Mouse (Mus musculus) midbrain, embryonic 12.5 days (tissue): ENCODE data around the gene Zfp708. TPM values are rescaled to one million over a fixed set of nuclear protein-coding genes. Genes with fewer than 3 reads are reported as not detected.
"Not testable (repeated sequence)": the region's sequence is repeated elsewhere in the genome, so short reads cannot be mapped to it uniquely, and the experiment has no call there.

ENCODE experiments used
- ATAC-seq: fragments of 200-750 bp; cut with Nextera tagmentation; 2 replicates; pipeline ENCODE4 v1.8.0; 2017; ENCODE audit warnings: low read depth, moderate TSS enrichment, moderate library complexity; ENCODE audit not compliant: low FRiP score
- H3K27ac ChIP-seq: fragments of 300-500 bp; sonication (generic); replicated peaks from 2 replicates; pipeline ENCODE4 v1.5.1; 2016; ENCODE audit warnings: mild to moderate bottlenecking
- H3K27me3 ChIP-seq: fragments of 300-500 bp; sonication (generic); 2 replicates; pipeline ENCODE4 v1.6.1; 2016; ENCODE audit warnings: mild to moderate bottlenecking
- H3K36me3 ChIP-seq: fragments of 300-500 bp; sonication (generic); 2 replicates; pipeline ENCODE4 v1.6.1; 2016
- H3K4me1 ChIP-seq: fragments of 300-500 bp; sonication (generic); 2 replicates; pipeline ENCODE4 v1.6.1; 2016
- H3K4me2 ChIP-seq: fragments of 300-500 bp; sonication (generic); replicated peaks from 2 replicates; pipeline ENCODE4 v1.6.1; 2016; ENCODE audit warnings: mild to moderate bottlenecking, moderate library complexity
- H3K4me3 ChIP-seq: fragments of 300-500 bp; sonication (generic); 2 replicates; pipeline ENCODE4 v1.5.1; 2016; ENCODE audit warnings: mild to moderate bottlenecking
- H3K9ac ChIP-seq: fragments of 300-500 bp; sonication (generic); replicated peaks from 2 replicates; pipeline ENCODE4 v1.6.1; 2016; ENCODE audit warnings: mild to moderate bottlenecking, moderate library complexity
- H3K9me3 ChIP-seq: fragments of 300-500 bp; sonication (generic); 2 replicates; pipeline ENCODE4 v1.6.1; 2016; ENCODE audit warnings: mild to moderate bottlenecking
- WGBS: fragments of 180-500 bp; shearing (Covaris S2); methylation state at CpG from one replicate; pipeline ENCODE4 v1.1.7; 2016; 5-methylcytosine and 5-hydroxymethylcytosine counted together
- polyA plus RNA-seq: library from polyadenylated mRNA; unstranded; fragments of >200 nt; fragmentation: Nextera tagmentation; extraction: Ambion mirVana; gene quantifications from 2 replicates; pipeline ENCODE4 v1.2.1, GENCODE M21; 2016

Zfp708 gene
- 7.7 and 8.6 TPM in 2 replicates for polyA plus RNA-seq

DNA sequence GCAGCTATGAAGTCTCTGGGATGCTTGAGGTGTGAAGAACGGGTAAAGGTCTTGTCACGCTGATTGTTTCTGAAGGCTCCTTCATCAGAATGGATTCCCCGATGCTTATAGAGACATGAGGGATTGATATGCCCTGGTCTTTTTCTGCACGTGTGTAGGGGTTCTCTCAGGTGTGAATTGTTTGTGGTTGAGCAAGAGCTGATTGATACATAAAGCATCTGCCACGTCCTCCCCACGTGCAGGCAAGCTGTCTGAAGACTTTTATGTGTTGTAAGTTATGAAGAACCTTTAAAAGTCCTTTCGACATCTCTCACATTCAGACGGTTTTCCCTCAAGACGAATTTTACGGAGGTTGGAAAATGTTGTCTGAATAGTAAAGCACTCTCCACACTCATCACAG, at the start of gene Zfp708:
Zfp708 (minus strand) TSS at position 101 of the 400 bp plus-strand sequence.
- WGBS = 91% methylated on average over 10 of the region's 10 CpGs
- H3K27ac ChIP-seq = no peak within 1 kb of the TSS
- H3K9ac ChIP-seq = no peak within 1 kb of the TSS
- no peak for ATAC-seq
- H3K4me1 ChIP-seq = no peaks in the 10 kb centered on the region
- H3K4me3 ChIP-seq = no peak within 1 kb of the TSS
- no peak within 1 kb of the TSS for H3K4me2 ChIP-seq
- H3K9me3 ChIP-seq = no peaks in the 10 kb centered on the region
- H3K36me3 ChIP-seq = no peaks in the 10 kb centered on the region
- no peaks in the 10 kb centered on the region for H3K27me3 ChIP-seq

DNA sequence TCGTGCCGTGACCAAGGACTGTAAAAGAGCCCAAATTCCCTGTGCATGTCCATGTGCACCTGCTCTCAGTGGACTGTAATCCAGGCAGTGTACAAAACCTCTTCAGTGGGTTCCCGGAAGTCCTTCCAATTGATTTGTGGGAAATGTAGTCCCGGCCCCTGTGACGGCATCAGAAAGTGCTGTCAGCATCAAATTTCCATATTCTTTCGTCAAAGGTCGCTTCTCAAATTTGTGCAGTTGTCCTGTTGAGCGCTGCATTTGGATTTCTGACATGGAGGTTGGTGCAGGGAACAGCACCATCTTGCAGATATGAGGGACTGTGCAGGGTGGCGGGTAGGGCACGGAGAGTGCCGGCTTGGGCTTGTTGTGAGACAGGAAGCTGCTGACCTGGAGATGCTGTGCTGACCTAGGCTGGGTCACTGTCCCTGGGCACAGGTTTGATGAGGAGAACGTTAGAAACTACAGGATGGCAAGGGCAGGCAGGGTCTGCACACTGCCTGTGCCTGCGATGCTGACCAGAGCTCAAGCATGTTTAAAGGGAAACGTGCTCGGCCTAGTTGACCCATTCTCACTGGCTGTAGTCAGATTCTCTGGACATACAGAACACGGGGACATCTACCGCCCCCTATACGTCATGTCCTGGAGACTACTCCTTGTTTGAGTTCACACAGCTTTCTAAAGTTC, 30.4 kb upstream of the Zfp708 start:
- peak overlapping the region; percentile 62; the same call in 1 of the 2 replicates for H3K27ac ChIP-seq
- no peaks in the 10 kb centered on the region for H3K27me3 ChIP-seq
- under 1% methylated on average over 18 of the region's 18 CpGs for WGBS
- peaks cover 6% of the 10 kb centered on the region for H3K4me1 ChIP-seq
- ATAC-seq = peak; percentile 98
- no peaks in the 10 kb centered on the region for H3K36me3 ChIP-seq
- H3K4me3 ChIP-seq = peak overlapping the region; percentile 70
- H3K4me2 ChIP-seq = peak overlapping the region; percentile 70
- H3K9ac ChIP-seq = peak overlapping the region; percentile 66
- no peaks in the 10 kb centered on the region for H3K9me3 ChIP-seq

DNA sequence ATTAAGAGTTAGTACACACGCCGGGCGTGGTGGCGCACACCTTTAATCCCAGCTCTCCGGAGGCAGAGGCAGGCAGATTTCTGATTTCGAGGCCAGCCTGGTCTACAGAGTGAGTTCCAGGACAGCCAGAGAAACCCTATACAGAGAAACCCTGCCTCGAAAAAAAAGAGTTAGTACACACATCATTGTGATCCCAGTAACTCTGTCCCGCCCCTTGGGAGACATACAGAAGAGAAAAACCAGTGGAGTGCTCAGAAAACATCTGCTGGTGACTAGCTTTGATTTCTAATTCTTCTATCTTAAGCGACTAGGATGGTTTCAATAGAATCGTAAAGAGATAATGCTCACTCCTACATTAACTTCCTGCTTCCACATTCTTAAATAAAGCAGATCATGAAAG, 29.7 kb upstream of the Zfp708 start:
- not testable (repeated sequence) for H3K36me3 ChIP-seq, H3K4me3 ChIP-seq, H3K27ac ChIP-seq, H3K4me1 ChIP-seq, H3K9me3 ChIP-seq, H3K27me3 ChIP-seq, H3K9ac ChIP-seq
- peak; percentile 23 for ATAC-seq
- WGBS = 78% methylated on average over 10 of the region's 10 CpGs
- H3K4me2 ChIP-seq = peak overlapping the region; percentile 70

DNA sequence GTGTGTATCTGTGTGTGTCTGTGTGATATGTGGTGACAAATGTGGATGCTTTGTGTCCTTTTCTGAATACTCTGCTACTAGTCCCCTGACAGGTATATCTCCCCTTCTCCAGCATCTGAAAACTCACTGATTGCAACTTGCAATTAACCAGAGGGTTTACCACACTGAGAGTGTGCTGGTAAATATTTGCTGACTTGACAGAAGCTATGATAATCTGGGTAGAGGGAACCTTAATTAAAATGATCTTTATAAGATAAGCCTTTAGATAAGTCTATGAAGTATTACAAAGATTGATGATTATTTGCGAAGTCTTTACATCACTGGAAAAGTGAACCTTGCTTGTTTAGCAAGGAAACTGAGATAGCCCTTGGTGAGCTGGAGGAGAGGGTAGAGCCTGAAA, 26.7 kb upstream of the Zfp708 start:
- Histone ChIP-seq H3K4me1 (peaks cover 6% of the 10 kb centered on the region), H3K9ac (no peak overlapping the region), H3K36me3 (no peaks in the 10 kb centered on the region), H3K4me3 (no peak overlapping the region), H3K9me3 (no peaks in the 10 kb centered on the region), H3K4me2 (no peak overlapping the region), H3K27me3 (no peaks in the 10 kb centered on the region), H3K27ac (no peak overlapping the region)
- ATAC-seq = no peak
- 95% methylated on average over 1 of the region's 1 CpGs for WGBS

DNA sequence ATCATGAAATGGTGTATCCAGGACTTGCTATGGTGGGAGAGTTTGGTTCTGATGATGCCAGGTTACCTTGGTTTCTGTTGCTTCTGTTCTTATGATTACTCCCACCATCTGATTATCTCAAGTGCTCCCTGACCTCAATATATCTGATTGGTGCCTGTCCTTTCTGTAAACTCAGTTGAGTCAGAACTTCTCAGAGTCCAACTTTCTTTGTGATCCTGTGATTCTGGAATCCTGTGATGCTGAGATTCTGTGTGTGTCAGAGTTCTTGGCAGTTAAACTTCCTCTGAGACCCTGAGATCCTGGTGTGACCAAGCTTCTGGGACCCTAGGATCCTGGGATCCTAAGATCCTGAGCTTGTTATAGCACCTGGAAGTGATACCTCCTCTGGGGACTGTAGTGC, 23.6 kb upstream of the Zfp708 start, which contains the start of gene Zfp759:
Zfp759 (plus strand) TSS at position 301 of the 400 bp plus-strand sequence.
- not testable (repeated sequence) for H3K4me1 ChIP-seq, H3K27me3 ChIP-seq, H3K4me3 ChIP-seq, ATAC-seq, H3K27ac ChIP-seq, H3K9ac ChIP-seq, H3K4me2 ChIP-seq, H3K9me3 ChIP-seq, H3K36me3 ChIP-seq

DNA sequence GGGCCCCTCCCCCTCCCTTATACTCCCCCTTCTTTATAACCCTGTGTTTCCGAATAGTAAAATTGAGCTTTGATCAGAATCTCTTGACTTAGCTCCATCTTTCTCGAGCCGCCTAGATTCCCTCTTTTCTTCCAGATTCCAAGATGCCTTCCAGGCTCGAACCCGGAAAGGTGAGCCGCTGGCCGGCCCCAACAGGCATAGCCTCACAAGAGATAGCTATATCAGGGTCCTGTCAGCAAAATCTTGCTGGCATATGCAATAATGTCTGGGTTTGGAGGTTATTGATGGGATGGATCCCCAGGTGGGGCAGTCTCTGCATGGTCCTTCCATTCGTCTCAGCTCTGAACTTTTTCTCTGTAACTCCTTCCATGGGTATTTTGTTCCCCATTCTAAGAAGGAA, 18.4 kb upstream of the Zfp708 start, which contains the start of gene Rslcan18:
Rslcan18 (minus strand) TSS at position 101 of the 400 bp plus-strand sequence.
- H3K9me3 ChIP-seq, H3K4me1 ChIP-seq, H3K4me2 ChIP-seq, H3K4me3 ChIP-seq, H3K27ac ChIP-seq, ATAC-seq, H3K27me3 ChIP-seq, H3K36me3 ChIP-seq, H3K9ac ChIP-seq: not testable (repeated sequence)
- WGBS = 93% methylated on average over 8 of the region's 8 CpGs

DNA sequence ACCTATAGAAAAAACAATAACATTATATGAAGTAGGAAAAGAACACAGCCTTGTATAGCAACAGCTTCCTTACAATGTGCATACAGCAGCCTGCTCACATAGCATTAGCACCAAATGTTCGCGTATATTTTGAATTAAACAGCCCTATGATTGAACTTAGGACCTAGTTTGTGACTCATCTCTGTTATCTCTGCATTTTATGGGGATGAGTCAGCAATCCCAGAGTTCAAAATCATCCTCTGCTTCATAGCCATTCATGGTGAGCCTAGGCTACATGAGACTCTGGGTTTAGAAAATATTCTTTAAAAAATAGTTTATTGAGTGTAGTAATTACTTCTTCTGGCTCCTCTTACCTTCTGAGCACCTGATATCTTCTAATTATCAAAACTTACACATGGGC, 15.5 kb upstream of the Zfp708 start:
- Histone ChIP-seq H3K9me3 (no peaks in the 10 kb centered on the region), H3K4me3 (no peak overlapping the region), H3K9ac (no peak overlapping the region), H3K27ac (no peak overlapping the region), H3K4me1 (no peaks in the 10 kb centered on the region), H3K36me3 (no peaks in the 10 kb centered on the region), H3K27me3 (no peaks in the 10 kb centered on the region), H3K4me2 (no peak overlapping the region)
- no peak for ATAC-seq
- WGBS = 90% methylated on average over 2 of the region's 2 CpGs

DNA sequence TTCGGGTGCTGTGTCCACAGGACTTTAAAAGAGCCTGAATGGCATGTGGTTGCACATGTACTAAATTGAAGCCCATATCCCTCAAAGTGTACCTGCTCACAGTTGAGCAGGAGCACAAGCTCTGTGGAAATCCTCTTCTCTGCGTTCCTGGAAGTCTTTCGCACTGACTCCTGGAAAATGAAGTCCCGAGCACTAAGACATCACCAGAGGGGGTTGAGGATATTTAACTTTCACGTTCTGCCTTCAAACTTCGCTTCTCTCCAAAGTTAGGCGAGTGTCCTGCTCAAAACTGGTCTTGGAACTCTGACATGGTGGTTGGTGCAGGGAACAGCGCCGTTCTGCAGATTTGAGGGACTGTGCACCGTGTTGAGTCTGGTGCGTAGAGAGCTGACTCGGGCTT, 14.3 kb upstream of the Zfp708 start:
- Histone ChIP-seq H3K4me3 (no peak overlapping the region), H3K9me3 (no peaks in the 10 kb centered on the region), H3K4me1 (0 out of 2 replicates have a peak, but pooled peaks cover 5% of the 10 kb centered on the region), H3K27ac (no peak overlapping the region), H3K9ac (no peak overlapping the region), H3K27me3 (no peaks in the 10 kb centered on the region), H3K36me3 (no peaks in the 10 kb centered on the region), H3K4me2 (no peak overlapping the region)
- ATAC-seq = no peak
- WGBS = 84% methylated on average over 12 of the region's 12 CpGs

DNA sequence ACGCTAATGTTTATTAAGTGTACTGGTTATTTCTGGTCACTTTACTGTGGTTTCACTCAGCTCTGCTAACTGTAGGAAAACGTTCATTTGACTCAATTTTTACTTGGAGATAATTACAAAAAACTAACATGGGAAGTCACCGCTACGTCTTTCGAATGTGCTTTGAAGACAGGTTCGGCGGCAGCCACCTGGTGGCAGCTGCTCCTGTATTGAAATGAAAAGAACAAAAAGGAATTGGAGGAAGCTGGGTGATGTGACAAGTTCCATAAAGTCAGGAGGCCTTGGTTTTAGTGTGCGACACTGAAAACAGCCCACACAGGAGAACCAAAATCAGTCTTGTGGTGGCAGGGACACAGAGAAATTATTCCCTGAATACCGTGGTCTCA, 11.0 kb upstream of the Zfp708 start:
- 8% methylated on average over 9 of the region's 9 CpGs for WGBS
- Histone ChIP-seq H3K27ac (no peak overlapping the region), H3K36me3 (peaks cover 9% of the 10 kb centered on the region; the same call in 1 of the 2 replicates), H3K9ac (no peak overlapping the region), H3K9me3 (no peaks in the 10 kb centered on the region), H3K4me2 (peak overlapping the region; percentile 68), H3K4me3 (peak overlapping the region; percentile 64), H3K4me1 (0 out of 2 replicates have a peak, but pooled peaks cover 5% of the 10 kb centered on the region), H3K27me3 (no peaks in the 10 kb centered on the region)
- ATAC-seq = no peak

DNA sequence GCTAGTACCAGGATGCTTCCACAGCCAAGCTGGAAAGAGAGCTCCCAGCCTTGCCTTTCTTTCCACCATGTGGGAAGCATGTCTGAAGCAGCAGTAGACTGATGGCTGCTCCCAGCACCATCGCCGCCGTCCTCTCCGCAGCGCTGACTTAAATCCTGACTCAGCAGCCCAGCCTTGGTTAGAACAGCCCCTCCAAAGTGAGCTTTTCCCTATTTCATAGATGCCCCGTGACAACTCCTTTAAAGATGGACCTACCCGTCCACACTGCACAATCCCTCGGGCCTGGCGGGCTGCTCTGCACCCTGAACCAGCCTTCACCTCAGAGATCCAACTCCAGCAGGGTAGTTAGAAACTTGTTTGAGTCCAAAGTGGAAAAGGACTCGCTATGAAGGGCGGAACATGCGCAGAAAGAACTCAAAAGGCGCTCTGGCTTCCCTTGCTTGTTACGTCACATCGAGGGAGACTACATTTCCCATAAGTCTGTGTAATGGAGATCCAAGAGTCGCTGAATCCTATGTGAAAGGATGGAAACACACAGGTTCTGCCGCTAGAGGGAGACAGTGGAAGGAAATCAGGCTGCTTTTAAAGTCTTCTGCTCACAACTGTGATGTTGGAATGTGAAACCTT, 10.5 kb upstream of the Zfp708 start, which contains the start of gene Gm28557:
Gm28557 (minus strand) TSS at position 411 of the 627 bp plus-strand sequence.
- H3K36me3 ChIP-seq = peaks cover 9% of the 10 kb centered on the region; the same call in 1 of the 2 replicates
- H3K9me3 ChIP-seq = no peaks in the 10 kb centered on the region
- H3K4me1 ChIP-seq = 0 out of 2 replicates have a peak, but pooled peaks cover 5% of the 10 kb centered on the region
- no peaks in the 10 kb centered on the region for H3K27me3 ChIP-seq
- WGBS = 0% methylated on average over 17 of the region's 17 CpGs
- H3K27ac ChIP-seq = 0 out of 2 replicates have a peak within 1 kb of the TSS, but pooled peaks have one; percentile 25
- peak within 1 kb of the TSS; percentile 65 for H3K9ac ChIP-seq
- peak; percentile 97 for ATAC-seq
- H3K4me2 ChIP-seq = peak within 1 kb of the TSS; percentile 68
- peak within 1 kb of the TSS; percentile 64 for H3K4me3 ChIP-seq

DNA sequence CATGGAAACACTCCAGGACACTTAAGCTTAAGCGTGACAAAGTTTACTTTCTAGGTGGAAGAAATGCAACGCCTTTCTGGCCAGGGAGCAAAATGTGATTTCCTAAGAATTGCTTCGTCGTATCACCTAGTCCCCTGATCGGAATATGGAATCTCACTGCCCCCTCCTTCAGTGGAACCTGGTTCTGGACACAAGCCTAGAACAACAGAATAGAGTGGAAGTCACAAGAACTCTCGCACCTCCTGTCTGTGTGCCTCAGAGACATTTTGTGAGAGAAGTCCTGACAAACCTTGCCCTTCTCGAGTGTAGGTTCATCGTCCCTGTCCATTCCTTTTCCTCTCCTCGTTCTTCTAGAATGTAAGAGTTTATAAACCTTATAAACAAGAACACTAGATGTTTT, 9.9 kb upstream of the Zfp708 start:
- Histone ChIP-seq H3K9ac (peak overlapping the region; percentile 65), H3K4me1 (0 out of 2 replicates have a peak, but pooled peaks cover 5% of the 10 kb centered on the region), H3K4me2 (peak overlapping the region; percentile 68), H3K4me3 (peak overlapping the region; percentile 64), H3K9me3 (no peaks in the 10 kb centered on the region), H3K27me3 (no peaks in the 10 kb centered on the region), H3K36me3 (peaks cover 9% of the 10 kb centered on the region; the same call in 1 of the 2 replicates), H3K27ac (no peak overlapping the region)
- 71% methylated on average over 9 of the region's 9 CpGs for WGBS
- peak; percentile 0; the same call in 1 of the 2 replicates for ATAC-seq

DNA sequence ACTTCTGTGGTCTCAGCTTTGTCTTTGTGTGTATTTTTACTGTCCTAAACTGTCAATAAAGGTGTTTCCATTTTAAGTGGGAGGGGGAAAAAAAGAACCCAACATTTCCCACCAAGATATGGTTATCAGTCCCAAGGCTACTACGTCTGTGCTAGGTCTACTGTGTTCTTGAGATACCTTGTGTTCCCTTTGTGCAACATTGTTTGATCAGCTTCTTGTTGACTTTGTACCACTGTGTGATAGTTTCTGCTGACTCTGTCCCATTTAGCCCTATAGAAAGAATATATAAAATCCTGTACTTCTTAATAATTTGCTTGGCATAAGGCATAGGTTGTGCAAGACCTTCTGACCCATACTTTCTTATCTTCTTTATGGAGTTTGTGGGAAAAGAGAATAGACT, 7.6 kb downstream of the Zfp708 start:
- no peaks in the 10 kb centered on the region for H3K27me3 ChIP-seq
- 71% methylated on average over 1 of the region's 1 CpGs for WGBS
- H3K4me3 ChIP-seq = no peak overlapping the region
- H3K4me2 ChIP-seq = no peak overlapping the region
- no peaks in the 10 kb centered on the region for H3K9me3 ChIP-seq
- no peak overlapping the region for H3K9ac ChIP-seq
- no peak for ATAC-seq
- H3K36me3 ChIP-seq = no peaks in the 10 kb centered on the region
- H3K4me1 ChIP-seq = no peaks in the 10 kb centered on the region
- no peak overlapping the region for H3K27ac ChIP-seq
